ENCODE assay signal across 16 mouse cellular contexts in genomic region chrX:169927110-169927817, GRCm38 (mm10).
DNase-seq lines count a peak whose midpoint lies in the region; ATAC-seq lines count a peak whose summit lies in the region.
"Had no signal": no experiment of that assay in that cellular context is flagged by ENCODE, and none has a peak within 500 bp of the region (broad histone marks: within the 10 kb centered on the region; RNA-seq: fewer than 3 reads in every experiment).

No protein-coding gene starts in this region.

- no peak overlapping the region for H3K4me2 ChIP-seq in forebrain, embryonic 16.5 days (ENCODE audit: low read length)
- no peak overlapping the region for H3K4me2 ChIP-seq in midbrain, embryonic 16.5 days (ENCODE audit: low read length)
- 0 out of 2 replicates have a peak overlapping the region, but pooled peaks have one; percentile 6 for H3K4me2 ChIP-seq in forebrain, embryonic 15.5 days (replicated peaks)
- H3K4me2 ChIP-seq: embryonic facial prominence, embryonic 13.5 days had no signal

- H3K9me3 ChIP-seq in forebrain, embryonic 10.5 days: no peaks in the 10 kb centered on the region
- no peaks in the 10 kb centered on the region for H3K9me3 ChIP-seq in forebrain, embryonic 16.5 days (ENCODE audit: control insufficient read depth, low read length)
- no peaks in the 10 kb centered on the region for H3K9me3 ChIP-seq in midbrain, embryonic 16.5 days (replicated peaks; ENCODE audit: control insufficient read depth, low read length, poor library complexity, severe bottlenecking)
- H3K9me3 ChIP-seq in midbrain, embryonic 10.5 days (replicated peaks): no peaks in the 10 kb centered on the region
- no peaks in the 10 kb centered on the region for H3K9me3 ChIP-seq in forebrain, embryonic 15.5 days
- H3K9me3 ChIP-seq: embryonic facial prominence, embryonic 13.5 days; heart, embryonic 10.5 days; megakaryocyte, embryonic 14.5 days had no signal

- H3K36me3 ChIP-seq in forebrain, embryonic 10.5 days (replicated peaks): peaks cover 11% of the 10 kb centered on the region
- no peaks in the 10 kb centered on the region for H3K36me3 ChIP-seq in forebrain, embryonic 16.5 days (ENCODE audit: control insufficient read depth, insufficient read depth)
- H3K36me3 ChIP-seq in midbrain, embryonic 16.5 days (ENCODE audit: control insufficient read depth, insufficient read depth, low read length): no peaks in the 10 kb centered on the region
- H3K36me3 ChIP-seq in midbrain, embryonic 10.5 days: peaks cover 27% of the 10 kb centered on the region
- H3K36me3 ChIP-seq in forebrain, embryonic 15.5 days: no peaks in the 10 kb centered on the region
- H3K36me3 ChIP-seq: embryonic facial prominence, embryonic 13.5 days had no signal

- ATAC-seq in forebrain, embryonic 16.5 days: no peak
- peak; percentile 25; the same call in 1 of the 2 replicates for ATAC-seq in midbrain, embryonic 16.5 days
- ATAC-seq in forebrain, embryonic 15.5 days (replicated peaks): peak; percentile 47; the same call in 1 of the 2 replicates
- ATAC-seq: activated CD4-positive, CD25-positive, alpha-beta regulatory T cell, adult 4 months had no signal

- peaks cover 97% of the 10 kb centered on the region for H3K27me3 ChIP-seq in forebrain, embryonic 10.5 days (ENCODE audit: poor library complexity, severe bottlenecking)
- H3K27me3 ChIP-seq in forebrain, embryonic 16.5 days (replicated peaks; ENCODE audit: control insufficient read depth, insufficient read depth, low read length): no peaks in the 10 kb centered on the region; the same call in 1 of the 2 replicates
- H3K27me3 ChIP-seq in midbrain, embryonic 16.5 days (ENCODE audit: control insufficient read depth, insufficient read depth, low read depth, low read length): 0 out of 2 replicates have a peak, but pooled peaks cover 2% of the 10 kb centered on the region
- H3K27me3 ChIP-seq in midbrain, embryonic 10.5 days (ENCODE audit: low read depth, poor library complexity, severe bottlenecking): peaks cover 95% of the 10 kb centered on the region
- no peaks in the 10 kb centered on the region for H3K27me3 ChIP-seq in forebrain, embryonic 15.5 days

- peaks cover 76% of the 10 kb centered on the region for H3K4me1 ChIP-seq in forebrain, embryonic 10.5 days
- H3K4me1 ChIP-seq in forebrain, embryonic 16.5 days (replicated peaks; ENCODE audit: control insufficient read depth, insufficient read depth, low read length): peaks cover 25% of the 10 kb centered on the region
- H3K4me1 ChIP-seq in midbrain, embryonic 16.5 days (ENCODE audit: control insufficient read depth, insufficient read depth, low read length): peaks cover 2% of the 10 kb centered on the region
- peaks cover 42% of the 10 kb centered on the region for H3K4me1 ChIP-seq in midbrain, embryonic 10.5 days
- H3K4me1 ChIP-seq in forebrain, embryonic 15.5 days: peaks cover 30% of the 10 kb centered on the region
- H3K4me1 ChIP-seq: embryonic facial prominence, embryonic 13.5 days; heart, embryonic 10.5 days; megakaryocyte, embryonic 14.5 days had no signal

- no peak overlapping the region for H3K4me3 ChIP-seq in forebrain, embryonic 10.5 days
- H3K4me3 ChIP-seq in forebrain, embryonic 16.5 days (replicated peaks; ENCODE audit: low read length): no peak overlapping the region
- no peak overlapping the region for H3K4me3 ChIP-seq in midbrain, embryonic 16.5 days (ENCODE audit: low read depth, low read length)
- no peak overlapping the region for H3K4me3 ChIP-seq in midbrain, embryonic 10.5 days
- no peak overlapping the region for H3K4me3 ChIP-seq in forebrain, embryonic 15.5 days
- H3K4me3 ChIP-seq: embryonic facial prominence, embryonic 13.5 days; heart, embryonic 10.5 days; megakaryocyte, embryonic 14.5 days; myocyte had no signal

- H3K9ac ChIP-seq in forebrain, embryonic 16.5 days (replicated peaks; ENCODE audit: low read depth, low read length): no peak overlapping the region
- H3K9ac ChIP-seq in midbrain, embryonic 16.5 days (ENCODE audit: low read depth, low read length): no peak overlapping the region
- no peak overlapping the region for H3K9ac ChIP-seq in forebrain, embryonic 15.5 days (replicated peaks)
- H3K9ac ChIP-seq: embryonic facial prominence, embryonic 13.5 days; liver, embryonic 14.5 days had no signal

- WGBS in forebrain, embryonic 10.5 days: 70% methylated on average over 28 of the region's 28 CpGs
- 41% methylated on average over 28 of the region's 28 CpGs for WGBS in forebrain, embryonic 16.5 days
- WGBS in midbrain, embryonic 16.5 days: 63% methylated on average over 28 of the region's 28 CpGs
- 83% methylated on average over 28 of the region's 28 CpGs for WGBS in midbrain, embryonic 10.5 days
- 42% methylated on average over 28 of the region's 28 CpGs for WGBS in forebrain, embryonic 15.5 days

- no peak for DNase-seq in forebrain, embryonic 10.5 days (ENCODE audit: extremely low spot score, low spot score)
- no peak for DNase-seq in midbrain, embryonic 10.5 days (ENCODE audit: low spot score)
- DNase-seq in ZHBTc4 (ENCODE audit: low read depth, low spot score): peak; percentile 14
- DNase-seq in spleen, postnatal 10 days (ENCODE audit: low spot score in 2 of 2): no peak
- DNase-seq: gastrocnemius, postnatal 14 days; kidney, adult 9 months; lung, postnatal 10 days had no signal

- H3K27ac ChIP-seq in forebrain, embryonic 10.5 days: 0 out of 2 replicates have a peak overlapping the region, but pooled peaks have one; percentile 35
- H3K27ac ChIP-seq in forebrain, embryonic 16.5 days (ENCODE audit: low read length): no peak overlapping the region
- H3K27ac ChIP-seq in midbrain, embryonic 16.5 days (ENCODE audit: low read length): no peak overlapping the region
- no peak overlapping the region for H3K27ac ChIP-seq in midbrain, embryonic 10.5 days (replicated peaks)
- H3K27ac ChIP-seq in forebrain, embryonic 15.5 days (replicated peaks): no peak overlapping the region
- H3K27ac ChIP-seq: embryonic facial prominence, embryonic 13.5 days; heart, embryonic 10.5 days; liver, embryonic 14.5 days had no signal
